Mouse (Mus musculus) limb, embryonic 14.5 days (tissue): ENCODE data around the gene Klhdc8b. TPM values are rescaled to one million over a fixed set of nuclear protein-coding genes. Genes with fewer than 3 reads are reported as not detected.
A peak's percentile ranks its signal among the peaks of the same experiment; 100 is the strongest.

Source experiments
- ATAC-seq: fragments of 200-750 bp; cut with Nextera tagmentation; 2 replicates; pipeline ENCODE4 v1.8.0; 2017; ENCODE audit warnings: low read depth, moderate number of reproducible peaks, moderate TSS enrichment; ENCODE audit not compliant: low FRiP score
- DNase-seq: peaks from one replicate; pipeline ENCODE4 v3.0.0-alpha.2; 2015; ENCODE audit warnings: low spot score
- H3K27ac ChIP-seq: fragments of 300-500 bp; sonication (generic); replicated peaks from 2 replicates; pipeline ENCODE4 v1.5.1; 2014; ENCODE audit warnings: low read depth, mild to moderate bottlenecking, low read length, moderate library complexity, mixed read lengths
- H3K27me3 ChIP-seq: fragments of 300-500 bp; sonication (generic); 2 replicates; pipeline ENCODE4 v1.6.1; 2014; ENCODE audit warnings: low read length, mixed read lengths; ENCODE audit not compliant: control insufficient read depth, insufficient read depth
- H3K36me3 ChIP-seq: fragments of 300-500 bp; sonication (generic); 2 replicates; pipeline ENCODE4 v1.6.1; 2014; ENCODE audit warnings: mild to moderate bottlenecking, low read length, moderate library complexity, mixed read lengths; ENCODE audit not compliant: control insufficient read depth, insufficient read depth
- H3K4me1 ChIP-seq: fragments of 300-500 bp; sonication (generic); 2 replicates; pipeline ENCODE4 v1.6.1; 2014; ENCODE audit warnings: antibody characterized with exemption, low read length, mixed read lengths; ENCODE audit not compliant: control insufficient read depth, insufficient read depth
- H3K4me2 ChIP-seq: fragments of 300-500 bp; sonication (generic); replicated peaks from 2 replicates; pipeline ENCODE4 v1.6.1; 2014; ENCODE audit warnings: low read depth, mild to moderate bottlenecking, low read length, moderate library complexity; ENCODE audit not compliant: severe bottlenecking
- H3K4me3 ChIP-seq: fragments of 300-500 bp; sonication (generic); replicated peaks from 2 replicates; pipeline ENCODE4 v1.5.1; 2014; ENCODE audit warnings: low read length
- H3K9ac ChIP-seq: fragments of 300-500 bp; sonication (generic); 2 replicates; pipeline ENCODE4 v1.6.1; 2014; ENCODE audit warnings: mild to moderate bottlenecking, low read depth, low read length, moderate library complexity; ENCODE audit not compliant: severe bottlenecking
- H3K9me3 ChIP-seq: fragments of 300-500 bp; sonication (generic); 2 replicates; pipeline ENCODE4 v1.6.1; 2016; ENCODE audit warnings: low read length; ENCODE audit not compliant: control insufficient read depth
- POLR2A ChIP-seq: fragments of 200-500 bp; IDR thresholded peaks from 2 replicates; pipeline ENCODE4 v1.8.0; 2012; ENCODE audit warnings: inconsistent platforms, mild to moderate bottlenecking, moderate library complexity, borderline replicate concordance; ENCODE audit not compliant: insufficient read depth, insufficient read length; ENCODE audit errors: extremely low read depth
- WGBS: fragments of 180-500 bp; shearing (Covaris S2); extraction: QIAGEN DNeasy Blood & Tissue Kit; methylation state at CpG from one replicate; pipeline ENCODE4 v1.1.7; 2014; 5-methylcytosine and 5-hydroxymethylcytosine counted together
- polyA plus RNA-seq, 2 experiments: library from polyadenylated mRNA; depleted of rRNA in 1 of 2; stranded (reverse) in 1 of 2; unstranded in 1 of 2; fragments of >200 nt; fragmentation: Nextera tagmentation in 1 of 2; extraction: Ambion mirVana in 1 of 2; gene quantifications; 2 replicates each; pipeline versions ENCODE4 v1.2.1 to v1.2.3; 2012 to 2014

Klhdc8b gene
- polyA plus RNA-seq, 2 experiments: 27.7 to 43.1 TPM

DNA sequence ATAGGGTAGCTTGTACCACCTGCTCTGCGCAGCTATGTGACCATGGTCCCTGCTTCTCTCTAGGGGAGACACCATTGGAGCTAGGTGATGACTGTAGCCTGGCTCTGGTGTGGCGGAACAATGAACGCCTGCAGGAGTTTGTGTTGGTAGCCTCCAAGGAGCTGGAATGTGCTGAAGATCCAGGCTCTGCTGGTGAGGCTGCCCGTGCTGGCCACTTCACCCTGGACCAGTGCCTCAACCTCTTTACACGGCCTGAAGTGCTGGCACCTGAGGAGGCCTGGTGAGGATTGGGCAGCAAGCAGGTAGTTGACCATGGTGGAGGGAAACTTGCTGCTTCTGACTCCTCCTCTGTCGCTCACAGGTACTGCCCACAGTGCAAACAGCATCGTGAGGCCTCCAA lies 37.9 kb upstream of the Klhdc8b start:
- Histone ChIP-seq H3K9ac (no peak overlapping the region), H3K36me3 (peaks cover 91% of the 10 kb centered on the region), H3K27me3 (no peaks in the 10 kb centered on the region), H3K4me2 (no peak overlapping the region), H3K4me3 (no peak overlapping the region), H3K27ac (no peak overlapping the region), H3K9me3 (no peaks in the 10 kb centered on the region), H3K4me1 (no peaks in the 10 kb centered on the region)
- WGBS: 92% methylated on average over 7 of the region's 7 CpGs
- TF ChIP-seq POLR2A: no peak
- no peak for DNase-seq
- ATAC-seq: no peak

DNA sequence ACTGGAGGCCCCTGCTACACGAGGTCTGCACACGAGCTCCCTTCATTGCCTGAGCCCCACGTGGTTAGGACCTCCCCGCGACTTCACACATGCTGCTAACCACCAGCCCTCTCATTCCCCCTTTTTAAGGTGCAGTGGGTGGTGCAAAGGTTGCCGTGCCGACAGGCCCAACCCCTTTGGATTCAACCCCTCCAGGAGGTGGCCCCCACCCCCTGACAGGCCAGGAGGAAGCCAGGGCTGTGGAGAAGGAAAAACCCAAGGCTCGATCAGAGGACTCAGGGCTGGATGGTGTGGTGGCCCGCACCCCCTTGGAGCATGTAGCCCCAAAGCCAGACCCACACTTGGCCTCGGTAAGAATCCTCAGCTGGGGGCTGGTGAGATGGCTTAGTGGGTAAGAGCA lies 33.5 kb upstream of the Klhdc8b start:
- Histone ChIP-seq H3K9ac (no peak overlapping the region), H3K27me3 (no peaks in the 10 kb centered on the region), H3K27ac (no peak overlapping the region), H3K9me3 (no peaks in the 10 kb centered on the region), H3K36me3 (peaks cover 83% of the 10 kb centered on the region), H3K4me3 (no peak overlapping the region), H3K4me1 (peaks cover 12% of the 10 kb centered on the region), H3K4me2 (no peak overlapping the region)
- TF ChIP-seq POLR2A: no peak
- ATAC-seq (no peak), DNase-seq (no peak)
- 81% methylated on average over 10 of the region's 10 CpGs for WGBS

DNA sequence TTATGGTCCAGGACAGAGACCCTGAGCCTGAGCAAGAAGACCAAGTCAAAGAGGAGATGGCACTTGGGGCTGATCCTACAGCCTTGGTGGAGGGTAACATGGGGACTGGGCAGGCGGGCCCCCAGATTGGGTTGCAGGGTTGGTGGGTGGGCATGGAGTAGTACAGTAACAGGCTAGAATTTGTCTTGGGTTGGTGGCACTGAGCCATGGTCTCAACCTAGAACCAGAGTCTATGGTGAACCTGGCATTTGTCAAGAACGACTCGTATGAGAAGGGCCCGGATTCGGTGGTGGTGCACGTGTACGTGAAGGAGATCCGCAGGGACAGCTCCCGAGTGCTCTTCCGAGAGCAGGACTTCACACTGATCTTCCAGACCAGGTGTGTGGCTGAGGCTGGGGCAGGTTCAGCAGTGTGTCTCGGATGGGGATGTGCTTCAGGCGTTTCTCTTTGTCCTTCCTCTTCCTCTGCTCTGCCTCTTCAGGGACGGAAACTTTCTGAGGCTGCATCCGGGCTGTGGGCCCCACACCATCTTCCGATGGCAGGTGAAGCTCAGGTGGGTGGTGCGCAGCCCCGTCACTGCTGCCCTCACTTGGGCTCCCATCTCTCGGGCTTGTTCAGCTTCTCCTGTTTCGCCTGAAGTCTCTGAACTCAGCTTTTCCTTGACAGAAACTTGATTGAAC lies 32.9 kb upstream of the Klhdc8b start:
- Histone ChIP-seq H3K9me3 (no peaks in the 10 kb centered on the region), H3K36me3 (peaks cover 83% of the 10 kb centered on the region), H3K4me1 (peaks cover 12% of the 10 kb centered on the region), H3K9ac (no peak overlapping the region), H3K4me2 (no peak overlapping the region), H3K27ac (no peak overlapping the region), H3K4me3 (no peak overlapping the region), H3K27me3 (no peaks in the 10 kb centered on the region)
- no peak for TF ChIP-seq POLR2A
- WGBS: 93% methylated on average over 19 of the region's 19 CpGs
- ATAC-seq: no peak
- DNase-seq: no peak

DNA sequence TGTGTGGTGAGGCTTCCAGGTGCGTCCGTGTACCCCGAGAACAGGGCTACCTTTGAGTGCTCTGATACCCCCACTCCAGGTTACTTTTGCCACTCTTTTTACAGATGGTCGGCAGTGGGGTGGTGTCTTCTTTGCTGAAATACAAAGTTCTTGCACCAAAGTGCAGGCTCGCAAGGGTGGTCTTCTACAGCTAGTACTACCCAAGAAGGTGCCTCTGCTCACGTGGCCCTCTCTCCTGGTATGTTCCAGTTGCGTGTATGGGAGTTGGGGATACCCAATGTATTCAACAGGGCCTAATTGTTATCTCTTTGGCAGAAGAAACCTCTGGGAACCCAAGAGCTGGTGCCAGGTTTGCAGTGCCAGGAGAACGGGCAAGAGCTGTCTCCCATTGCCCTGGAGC lies 31.9 kb upstream of the Klhdc8b start:
- Histone ChIP-seq H3K9me3 (no peaks in the 10 kb centered on the region), H3K27ac (no peak overlapping the region), H3K4me3 (no peak overlapping the region), H3K9ac (no peak overlapping the region), H3K4me2 (no peak overlapping the region), H3K4me1 (peaks cover 12% of the 10 kb centered on the region), H3K27me3 (no peaks in the 10 kb centered on the region), H3K36me3 (peaks cover 83% of the 10 kb centered on the region)
- WGBS: 95% methylated on average over 8 of the region's 8 CpGs
- ATAC-seq: no peak
- TF ChIP-seq POLR2A: no peak
- no peak for DNase-seq

DNA sequence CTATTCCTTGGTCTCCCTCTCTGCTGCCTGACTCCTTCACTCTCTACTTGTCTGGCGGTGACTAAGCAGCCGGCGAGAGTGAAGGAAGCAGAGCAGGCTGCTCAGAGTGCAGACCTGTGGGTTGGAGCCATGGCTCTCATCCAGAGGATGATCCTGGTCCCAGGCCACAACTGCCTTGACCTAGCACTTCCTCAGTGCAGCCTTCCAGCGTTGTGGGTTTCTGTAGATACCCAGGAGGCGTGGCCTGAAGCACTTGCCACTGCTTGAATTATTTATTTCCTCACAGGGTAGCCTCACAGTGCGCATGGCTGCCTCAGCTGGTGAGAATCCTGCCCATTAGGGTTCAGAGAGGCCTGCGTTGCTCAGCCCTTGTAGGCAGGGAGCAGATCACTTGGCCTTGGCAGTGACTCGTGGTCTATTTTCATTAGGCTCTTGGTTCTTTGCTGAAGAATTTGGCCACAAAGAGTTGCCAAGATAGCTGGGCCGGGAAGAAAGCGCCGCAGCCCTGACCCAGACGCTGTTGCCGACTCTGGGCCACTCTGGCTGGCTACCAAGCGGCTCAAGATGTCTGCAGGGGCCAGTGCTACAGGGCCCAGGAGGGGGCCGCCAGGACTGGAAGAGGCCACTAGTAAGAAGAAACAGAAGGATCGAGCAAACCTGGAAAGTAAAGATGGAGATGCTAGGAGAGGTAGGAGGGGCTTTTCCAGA lies 30.8 kb upstream of the Klhdc8b start:
- DNase-seq: no peak
- peak overlapping the region; percentile 94 for H3K9ac ChIP-seq
- H3K4me2 ChIP-seq: peak overlapping the region; percentile 88
- no peaks in the 10 kb centered on the region for H3K27me3 ChIP-seq
- no peak for TF ChIP-seq POLR2A
- peaks cover 12% of the 10 kb centered on the region for H3K4me1 ChIP-seq
- H3K27ac ChIP-seq: 0 out of 2 replicates have a peak overlapping the region, but pooled peaks have one; percentile 95
- H3K9me3 ChIP-seq: no peaks in the 10 kb centered on the region
- ATAC-seq: no peak
- peak overlapping the region; percentile 97 for H3K4me3 ChIP-seq
- WGBS: 85% methylated on average over 16 of the region's 16 CpGs
- peaks cover 83% of the 10 kb centered on the region for H3K36me3 ChIP-seq
